Mouse (Mus musculus): ENCODE results near the gene Prkag3. TPM values are rescaled to one million over a fixed set of nuclear protein-coding genes. Genes with fewer than 3 reads are reported as not detected.

Gene Prkag3
- total RNA-seq, 1 experiment from 2014 or later = 0.15 TPM

DNA sequence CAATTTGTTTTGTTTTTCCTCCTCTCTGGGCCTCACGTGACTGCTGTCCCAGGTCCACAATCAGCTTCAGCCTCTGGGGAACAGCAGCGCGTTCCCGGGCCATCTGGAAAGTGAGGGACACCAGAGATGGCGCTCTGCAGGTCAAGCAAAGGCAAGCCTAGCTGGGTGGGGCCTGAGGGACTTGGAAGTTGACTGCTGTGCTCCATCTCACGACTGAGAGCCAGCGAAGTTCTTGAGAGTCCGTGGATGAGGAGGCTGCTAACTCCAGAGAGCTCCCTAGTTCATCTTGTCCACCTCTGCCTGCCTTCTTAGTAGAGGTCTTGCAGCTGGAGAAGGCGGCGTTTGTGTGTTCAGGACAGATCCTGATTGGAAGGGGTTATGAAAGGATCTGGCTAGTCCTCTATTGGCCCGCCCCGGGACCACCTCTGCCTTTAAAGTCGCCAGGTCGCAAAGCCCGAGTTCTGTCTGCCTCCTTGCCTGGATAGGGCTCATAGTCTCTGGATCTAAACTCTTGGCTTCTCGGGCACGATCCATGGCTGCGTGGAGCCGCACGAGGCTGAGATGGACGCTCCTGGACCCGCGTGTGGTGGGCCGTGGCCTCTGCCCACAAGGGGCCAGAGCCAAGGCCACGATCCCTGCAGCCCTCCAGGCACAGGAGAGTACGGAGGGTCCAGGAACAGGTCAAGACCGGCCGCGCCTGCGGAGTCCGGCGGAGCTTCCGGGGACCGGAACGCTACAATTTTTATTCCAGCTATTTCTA is 35.7 kb downstream of the Prkag3 start, which contains the start of gene Cyp27a1:
Gene Cyp27a1 (plus strand): TSS at position 476 of the 760 bp plus-strand sequence.
- DNase-seq = peak; percentile 76

DNA sequence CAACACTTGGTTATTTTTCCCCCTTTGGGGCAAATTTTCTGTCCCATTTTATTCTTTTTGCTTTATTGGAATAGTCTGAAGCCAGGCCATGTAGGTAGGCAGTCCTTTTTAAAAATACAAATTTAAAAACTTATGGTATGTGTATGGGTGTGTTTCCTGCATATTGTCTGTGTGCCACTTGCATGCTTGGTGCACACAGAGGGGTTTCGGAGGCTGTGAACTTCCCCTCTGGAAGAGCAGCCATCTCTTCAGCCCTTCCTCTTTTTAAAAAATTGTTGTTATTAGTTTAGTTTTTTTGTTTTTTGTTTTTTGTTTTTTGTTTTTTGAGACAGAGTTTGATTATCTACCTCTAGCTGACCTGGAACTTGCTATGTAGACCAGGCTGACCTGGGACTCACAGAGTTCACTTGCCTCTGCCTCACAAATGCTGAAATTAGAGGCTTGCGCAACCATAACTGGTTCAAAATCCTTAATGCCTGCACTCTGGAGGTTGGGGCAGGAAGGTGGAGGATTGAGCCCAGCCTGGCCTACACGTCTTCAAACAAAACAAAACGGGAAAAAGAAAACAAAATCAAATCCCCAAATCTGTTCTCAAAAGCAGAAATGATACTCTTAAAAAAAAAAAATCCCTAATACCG is 36.4 kb downstream of the Prkag3 start:
- DNase-seq = peak; percentile 25

DNA sequence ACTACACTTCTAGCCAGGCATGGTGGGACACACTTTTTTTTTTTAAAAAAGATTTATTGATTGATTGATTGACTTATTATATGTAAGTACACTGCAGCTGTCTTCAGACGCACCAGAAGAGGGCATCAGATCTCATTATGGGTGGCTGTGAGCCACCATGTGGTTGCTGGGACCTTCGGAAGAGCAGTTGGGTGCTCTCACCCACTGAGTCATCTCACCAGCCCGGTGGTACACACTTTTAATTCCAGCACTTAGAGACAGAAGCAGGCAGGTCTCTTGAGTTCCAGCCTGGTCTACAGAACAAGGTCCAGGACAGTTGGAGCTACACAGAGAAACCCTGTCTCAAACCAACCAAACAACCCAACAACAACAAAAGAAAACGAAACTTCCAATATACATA is 37.0 kb downstream of the Prkag3 start:
- no peak for DNase-seq

DNA sequence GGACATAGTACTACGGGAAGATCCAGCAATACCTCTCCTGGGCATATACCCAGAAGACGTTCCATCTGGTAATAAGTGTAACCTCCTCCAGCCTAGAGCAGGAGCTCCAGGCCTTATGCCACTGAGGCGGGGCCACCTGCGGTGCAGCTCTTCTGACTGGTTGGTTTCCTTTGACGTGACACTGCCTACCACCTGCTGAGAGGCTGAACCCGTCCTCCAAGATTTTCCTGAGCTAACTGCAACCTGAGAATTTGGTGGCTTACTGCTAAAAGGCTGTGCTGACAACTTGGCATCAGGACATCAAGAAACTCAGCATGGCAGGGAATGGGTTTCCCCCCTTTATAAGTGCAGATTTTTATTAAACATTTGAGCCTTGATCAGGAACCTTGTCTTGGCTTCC is 39.5 kb downstream of the Prkag3 start:
- DNase-seq = no peak

DNA sequence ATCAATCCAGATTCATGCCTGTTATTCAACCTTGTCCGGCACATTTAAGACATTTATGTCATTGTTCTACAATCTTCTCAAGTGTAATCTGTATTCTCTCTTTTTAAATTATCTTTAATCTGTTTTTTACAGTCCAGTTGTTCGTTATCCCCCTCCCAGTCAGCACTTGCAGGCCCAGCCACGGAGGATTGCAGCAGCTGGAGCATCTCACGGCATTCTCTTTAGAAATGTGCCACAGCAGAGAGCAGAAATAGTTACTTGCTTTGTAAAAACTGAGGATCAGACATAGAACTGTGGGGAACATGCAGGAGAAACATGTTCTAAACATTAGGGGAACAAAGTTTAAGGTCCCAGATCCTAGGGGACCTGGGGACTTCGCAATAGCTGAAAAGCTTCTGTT is 44.0 kb downstream of the Prkag3 start:
- DNase-seq = no peak

DNA sequence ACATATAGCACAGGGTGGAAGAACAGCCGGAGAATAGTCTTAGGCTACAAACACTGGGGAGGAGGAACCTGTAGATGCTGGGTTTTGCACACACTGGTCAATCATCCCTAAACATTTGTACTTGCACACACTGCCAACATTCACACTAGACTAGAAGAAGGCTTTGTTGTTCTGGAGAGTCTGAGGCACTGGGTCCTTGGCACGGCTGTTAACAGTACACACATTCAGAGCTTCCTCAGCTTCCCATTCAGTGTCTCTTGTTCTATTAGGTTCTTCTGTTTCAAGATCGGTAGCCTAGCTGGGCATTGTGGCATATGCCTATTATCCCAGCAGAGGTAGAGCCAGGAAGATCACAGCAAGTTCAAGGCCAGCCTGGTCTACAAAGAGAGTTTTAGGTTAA is 44.9 kb downstream of the Prkag3 start:
- no peak for DNase-seq

DNA sequence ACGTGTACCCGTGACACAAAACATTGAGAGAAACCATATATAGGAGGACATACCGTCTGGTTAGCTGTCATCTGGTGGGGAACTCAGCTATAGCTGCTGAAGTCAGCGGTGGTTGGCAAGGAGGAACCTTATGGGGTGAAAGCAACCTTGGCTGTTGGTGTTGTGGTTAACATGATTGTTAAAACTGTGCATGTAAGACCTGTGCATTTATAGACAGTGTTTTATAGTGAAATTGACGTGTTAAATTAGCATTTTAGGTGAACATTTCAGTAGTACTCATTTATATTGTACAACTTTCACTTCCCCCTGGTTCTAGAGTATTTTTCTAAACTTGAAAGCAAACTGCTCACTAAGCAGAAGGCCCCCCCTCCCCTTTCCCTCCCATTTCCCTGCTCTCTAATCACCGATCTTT is 46.9 kb downstream of the Prkag3 start:
- no peak for DNase-seq

DNA sequence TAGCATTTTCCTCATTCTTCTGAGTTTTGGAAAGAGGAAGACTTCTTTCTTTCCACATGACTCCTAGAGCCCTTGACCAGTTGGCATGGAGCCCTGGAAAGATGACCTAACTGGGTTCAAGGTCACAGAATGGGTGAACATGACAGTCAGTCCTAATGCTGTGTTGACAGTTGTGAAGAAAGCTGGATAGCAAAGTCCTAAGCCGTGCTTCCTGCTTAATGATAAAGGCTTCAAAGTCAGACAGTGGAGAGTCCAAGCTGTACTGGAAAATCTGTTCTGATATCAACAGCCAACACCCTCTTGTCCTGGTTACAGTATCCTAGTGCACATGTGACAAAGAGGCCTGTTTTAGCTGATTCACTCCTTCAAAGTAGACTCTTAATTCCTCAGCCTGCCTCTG is 50.2 kb downstream of the Prkag3 start:
- DNase-seq = peak; percentile 75

DNA sequence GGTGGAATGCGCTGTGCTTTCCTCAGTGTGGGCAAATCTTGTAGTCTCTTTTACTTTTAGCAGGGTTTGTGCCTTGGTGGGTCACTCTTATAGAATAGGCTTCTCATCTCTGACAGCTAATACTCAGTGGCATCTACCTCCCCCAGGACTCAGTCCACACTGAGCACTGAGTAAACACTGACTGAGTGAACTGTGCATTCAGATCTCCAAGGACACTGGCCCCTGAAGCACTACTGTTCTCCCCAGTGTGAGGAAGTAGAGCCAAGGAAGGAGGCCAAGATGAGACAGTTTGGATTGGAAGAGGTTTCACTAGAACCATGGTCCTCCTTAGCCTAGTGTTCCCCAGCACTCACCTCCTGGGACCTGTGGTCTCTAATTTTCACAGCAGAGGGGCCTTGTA is 50.7 kb downstream of the Prkag3 start:
- no peak for DNase-seq

DNA sequence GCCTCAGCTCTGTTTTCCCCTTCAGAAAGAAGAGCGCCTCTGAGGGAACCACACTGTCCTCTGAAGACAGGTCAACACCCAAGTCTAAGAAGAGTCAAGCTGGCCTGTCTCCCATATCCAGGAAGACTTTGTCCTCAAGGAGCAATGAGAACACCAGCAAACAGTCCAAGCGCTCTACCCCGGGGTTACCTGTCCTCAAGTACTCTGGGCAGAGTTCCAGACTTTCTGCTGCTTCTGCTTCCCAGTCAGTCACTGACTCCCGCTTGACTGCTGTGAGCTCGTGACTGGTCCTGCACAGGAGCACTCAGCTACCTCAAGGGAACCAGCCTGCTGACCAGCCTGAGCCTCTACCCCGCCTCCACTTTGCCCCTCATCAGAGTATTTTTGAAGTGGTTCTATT is 51.6 kb downstream of the Prkag3 start:
- no peak for DNase-seq

DNA sequence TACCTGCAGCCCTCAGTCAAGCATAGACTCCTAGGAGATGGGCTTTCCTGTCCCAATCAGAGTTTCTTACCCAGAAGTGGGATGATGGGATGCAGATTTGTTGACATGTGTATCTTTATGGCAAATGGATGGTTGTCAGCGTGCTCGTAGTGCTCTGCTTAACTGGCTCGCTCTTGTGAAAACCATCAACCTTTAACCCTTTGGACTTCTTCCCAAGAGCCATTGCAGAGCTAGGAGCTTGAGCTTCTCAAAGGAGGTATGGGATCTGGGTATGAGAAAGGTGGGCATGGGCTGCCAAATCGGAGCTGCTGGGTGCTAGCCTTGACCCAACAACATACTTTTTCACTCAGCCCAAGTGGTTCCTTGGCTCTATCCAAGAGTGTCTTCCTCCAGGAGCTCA is 53.2 kb downstream of the Prkag3 start:
- no peak for DNase-seq

DNA sequence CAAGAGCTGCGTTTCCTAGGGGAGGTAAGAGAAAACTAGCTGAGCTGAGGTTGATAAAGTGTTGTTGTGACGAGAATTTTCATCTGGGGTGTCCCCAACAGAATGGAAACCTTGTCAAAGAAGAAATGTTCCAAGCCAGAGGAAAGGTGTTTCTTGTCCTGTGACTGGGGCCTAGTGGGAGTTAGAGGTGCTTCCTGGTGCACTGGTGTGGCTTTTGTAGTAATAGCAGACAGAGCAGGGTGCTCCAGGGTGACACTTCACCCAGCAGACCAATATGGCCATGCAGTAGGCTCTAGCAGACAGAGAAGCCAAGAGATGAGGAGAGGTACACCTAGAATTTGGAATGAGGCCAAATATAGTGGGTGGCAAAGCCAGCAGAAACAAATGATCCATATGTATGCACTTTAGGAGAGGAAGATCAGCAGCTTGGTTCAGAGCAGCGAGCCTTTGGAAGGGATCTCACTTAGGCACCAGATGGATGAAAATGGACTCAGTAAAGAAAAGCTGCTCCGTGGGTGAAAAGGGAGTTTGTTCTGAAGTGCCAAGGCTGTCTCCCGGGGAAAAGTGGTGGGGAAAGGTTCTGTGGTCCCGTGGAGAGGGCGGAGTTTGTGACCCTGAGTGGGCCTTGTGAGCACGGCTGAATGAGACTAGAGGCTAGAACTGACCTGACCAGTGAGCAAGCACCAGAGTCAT is 55.0 kb downstream of the Prkag3 start:
- DNase-seq = no peak

Other genes starting within 250 kb of the Prkag3 start
- gene Cnot9, start 243.2 kb downstream of the Prkag3 start, total RNA-seq (2021) = 30.8 and 32.2 TPM in 2 replicates
- 0.34 and 0.44 TPM in 2 replicates for gene Plcd4, start 206.3 kb downstream of the Prkag3 start, total RNA-seq (2021)
- 17.0 and 19.6 TPM in 2 replicates for gene Usp37, start 204.9 kb downstream of the Prkag3 start, total RNA-seq (2021)
- gene Zfp142, start 161.0 kb downstream of the Prkag3 start, total RNA-seq (2021) = 14.6 and 16.1 TPM in 2 replicates
- gene Bcs1l, start 160.9 kb downstream of the Prkag3 start, total RNA-seq (2021) = 26.1 and 29.0 TPM in 2 replicates
- gene Rnf25, start 147.8 kb downstream of the Prkag3 start, total RNA-seq (2021) = 37.9 and 40.4 TPM in 2 replicates
- gene Stk36, start 147.8 kb downstream of the Prkag3 start, total RNA-seq (2021) = 3.2 and 4.5 TPM in 2 replicates
- gene Ttll4, start 87.5 kb downstream of the Prkag3 start, total RNA-seq (2021) = 19.2 and 21.5 TPM in 2 replicates
- gene Cyp27a1, start 35.6 kb downstream of the Prkag3 start, total RNA-seq (2021) = 26.0 and 27.2 TPM in 2 replicates
- gene Wnt6, start 22.7 kb upstream of the Prkag3 start, total RNA-seq (2021) = 2.4 and 3.2 TPM in 2 replicates
- 0.30 TPM in 2 replicates for gene Wnt10a, start 42.3 kb upstream of the Prkag3 start, total RNA-seq (2021)
- gene Cdk5r2, start 105.7 kb upstream of the Prkag3 start, total RNA-seq (2021) = 4.1 and 5.8 TPM in 2 replicates
- 1.0 and 1.8 TPM in 2 replicates for gene Fev, start 136.2 kb upstream of the Prkag3 start, total RNA-seq (2021)
- 0.44 and 1.2 TPM in 2 replicates for gene Cryba2, start 143.9 kb upstream of the Prkag3 start, total RNA-seq (2021)
- gene Cfap65, start 186.4 kb upstream of the Prkag3 start, total RNA-seq (2021) = not detected in 2 replicates
- 0.22 TPM in 1 of 2 replicates, not detected in the other for gene Ihh, start 202.5 kb upstream of the Prkag3 start, total RNA-seq (2021)